9 mouse cellular contexts compared by ENCODE assay signal in the genomic region with DNA sequence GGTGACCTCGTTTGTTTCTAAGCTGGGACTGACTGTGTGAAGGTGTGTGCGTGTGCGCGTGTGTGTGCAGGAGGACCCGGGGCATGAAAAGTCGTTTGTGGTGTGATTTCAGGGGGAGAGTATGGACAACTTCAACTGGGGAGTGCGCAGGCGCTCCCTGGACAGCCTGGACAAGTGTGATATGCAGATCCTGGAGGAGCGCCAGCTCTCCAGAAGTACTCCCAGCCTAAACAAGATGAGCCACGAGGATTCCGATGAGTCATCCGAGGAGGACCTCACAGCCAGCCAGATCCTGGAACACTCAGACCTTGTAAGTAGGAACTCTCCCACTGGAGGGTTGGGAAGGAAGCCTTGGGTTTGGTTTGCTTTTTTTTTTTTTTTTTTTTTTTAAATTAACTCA. TPM values are rescaled to one million over a fixed set of nuclear protein-coding genes. Genes with fewer than 3 reads are reported as not detected.
A peak's percentile ranks its signal among the peaks of the same experiment; 100 is the strongest.
DNase-seq lines count a peak whose midpoint lies in the region; ATAC-seq lines count a peak whose summit lies in the region.
"Had no signal": no experiment of that assay in that cellular context is flagged by ENCODE, and none has a peak within 500 bp of the region (broad histone marks: within the 10 kb centered on the region; RNA-seq: fewer than 3 reads in every experiment).

No protein-coding gene starts in this region.

- H3K4me1 ChIP-seq in brown adipose tissue, adult 24 weeks (ENCODE audit: control insufficient read depth, insufficient read depth, insufficient read length, low read length) = peaks cover 14% of the 10 kb centered on the region
- H3K4me1 ChIP-seq in intestine, embryonic 15.5 days (replicated peaks) = no peaks in the 10 kb centered on the region
- H3K4me1 ChIP-seq: neural tube, embryonic 13.5 days had no signal

- 37% methylated on average over 12 of the region's 12 CpGs for WGBS in intestine, embryonic 15.5 days

- DNase-seq in NIH3T3 (ENCODE audit: low read depth) = peak; percentile 94
- peak; percentile 90 for DNase-seq in gastrocnemius, adult 18-20 months (ENCODE audit: low spot score)
- DNase-seq in left cerebral cortex, postnatal 10 days (ENCODE audit: extremely low spot score in 1 of 2, low spot score in 2 of 2) = peak; percentile 53 to 92
- DNase-seq in urinary bladder, postnatal 25 days (ENCODE audit: low spot score) = peak; percentile 61
- no peak for DNase-seq in retina, embryonic 14.5 days (ENCODE audit: low spot score)

- H3K36me3 ChIP-seq in intestine, embryonic 15.5 days = no peaks in the 10 kb centered on the region

- no peaks in the 10 kb centered on the region for H3K27me3 ChIP-seq in intestine, embryonic 15.5 days (replicated peaks)
- H3K27me3 ChIP-seq: neural tube, embryonic 13.5 days had no signal

- H3K4me3 ChIP-seq in brown adipose tissue, adult 24 weeks (ENCODE audit: insufficient read depth, low read depth, low read length) = peak overlapping the region; percentile 44
- no peak overlapping the region for H3K4me3 ChIP-seq in intestine, embryonic 15.5 days (replicated peaks)
- H3K4me3 ChIP-seq: neural tube, embryonic 13.5 days had no signal

- no peaks in the 10 kb centered on the region for H3K9me3 ChIP-seq in intestine, embryonic 15.5 days
- H3K9me3 ChIP-seq: neural tube, embryonic 13.5 days had no signal

- no peak overlapping the region for H3K9ac ChIP-seq in intestine, embryonic 15.5 days
- H3K9ac ChIP-seq: neural tube, embryonic 13.5 days had no signal

- peak; percentile 96 for ATAC-seq in intestine, embryonic 15.5 days
- peak; percentile 79 for ATAC-seq in megakaryocyte-erythroid progenitor cell, adult 5-6 weeks (replicated peaks; ENCODE audit: low FRiP score, low TSS enrichment, poor library complexity, severe bottlenecking)

- peak overlapping the region; percentile 25 for H3K4me2 ChIP-seq in intestine, embryonic 15.5 days (replicated peaks)
- H3K4me2 ChIP-seq: neural tube, embryonic 13.5 days had no signal

- peak overlapping the region; percentile 94 for H3K27ac ChIP-seq in brown adipose tissue, adult 24 weeks (replicated peaks; ENCODE audit: low read depth, low read length)
- peak overlapping the region; percentile 54 for H3K27ac ChIP-seq in intestine, embryonic 15.5 days
- H3K27ac ChIP-seq: neural tube, embryonic 13.5 days had no signal

- intact Hi-C loops in left cerebral cortex, postnatal 10 days (cut with DNase I) = no loop called here

RNA-seq across cellular contexts. Expression of a gene that starts 51.8 kb away (rescaled TPM):
- not detected in 2 replicates for polyA plus RNA-seq in brown adipose tissue, adult 24 weeks (2012; ENCODE audit: insufficient read depth, insufficient read length, missing spikeins)
- total RNA-seq in gastrocnemius, adult 18-20 months (2021) = not detected
- not detected in 2 replicates for polyA plus RNA-seq in intestine, embryonic 15.5 days (2015; fragmentation: Nextera tagmentation; extraction: Ambion mirVana)
- total RNA-seq in left cerebral cortex, postnatal 10 days (2021) = 1 to 10 TPM; 1.3 to 1.4 TPM
- not detected in 2 replicates for total RNA-seq in megakaryocyte-erythroid progenitor cell, adult 5-6 weeks (2014; fragmentation: Nextera tagmentation)
- total RNA-seq in megakaryocyte-erythroid progenitor cell, adult 5-6 weeks (2017) = not detected in 2 replicates
- polyA plus RNA-seq: neural tube, embryonic 13.5 days had no signal

RNA-seq across cellular contexts. Expression of a gene that starts 56.3 kb away (rescaled TPM):
- 1.4 and 3.6 TPM in 2 replicates for polyA plus RNA-seq in brown adipose tissue, adult 24 weeks (2012; ENCODE audit: insufficient read depth, insufficient read length, missing spikeins)
- 1 to 10 TPM; 1.1 to 1.4 TPM for total RNA-seq in gastrocnemius, adult 18-20 months (2021)
- 16.2 and 20.0 TPM in 2 replicates for polyA plus RNA-seq in intestine, embryonic 15.5 days (2015; fragmentation: Nextera tagmentation; extraction: Ambion mirVana)
- total RNA-seq in left cerebral cortex, postnatal 10 days (2021) = 10 to 100 TPM in 1 of 2 experiments, 1 to 10 TPM in 1; 9.5 to 14.6 TPM
- 55.6 and 86.4 TPM in 2 replicates for total RNA-seq in megakaryocyte-erythroid progenitor cell, adult 5-6 weeks (2014; fragmentation: Nextera tagmentation)
- 28.6 and 62.9 TPM in 2 replicates for total RNA-seq in megakaryocyte-erythroid progenitor cell, adult 5-6 weeks (2017)

Comparison
In these comparisons a context has a peak if more than half of its experiments do, and no peak if none do; other contexts are left out.
1. RNA of a gene that starts 56.3 kb away (total RNA-seq): 28.6 to 86.4 TPM in megakaryocyte-erythroid progenitor cell, adult 5-6 weeks and 9.5 to 14.6 TPM in left cerebral cortex, postnatal 10 days; 1.1 to 1.4 TPM in gastrocnemius, adult 18-20 months; every median in the first group is over 4 times any median in the second.